Mouse (Mus musculus): Measurements from ENCODE around the gene Dusp22. TPM values are rescaled to one million over a fixed set of nuclear protein-coding genes. Genes with fewer than 3 reads are reported as not detected.

The Dusp22 gene
- polyA plus RNA-seq, 1 experiment = 8.9 TPM

- Histone ChIP-seq H3K27ac (ENCODE audit: control insufficient read depth, insufficient read depth, low read depth, low read length, poor library complexity) (no peak overlapping the region), H3K4me3 (replicated peaks; ENCODE audit: control insufficient read depth, low read depth, low read length) (no peak overlapping the region), H3K4me1 (ENCODE audit: control insufficient read depth, insufficient read depth, low read length) (no peaks in the 10 kb centered on the region; the same call in 1 of the 2 replicates)
- WGBS = 24% methylated on average over 4 of the region's 4 CpGs
- TF ChIP-seq POLR2A (IDR thresholded peaks at IDR 0.05; ENCODE audit: borderline replicate concordance, control insufficient read depth, low read depth, low read length) (no peak), CTCF (IDR thresholded peaks at IDR 0.05; ENCODE audit: control insufficient read depth, insufficient read depth, low read length) (no peak)
Measured at GRCm38 (mm10) chr13:30681866-30682265, 22.1 kb downstream of the Dusp22 start.

GRCm38 (mm10) chr13:30682328-30682727 lies 22.5 kb downstream of the Dusp22 start:
- WGBS = 78% methylated on average over 3 of the region's 3 CpGs
- H3K27ac ChIP-seq (ENCODE audit: control insufficient read depth, insufficient read depth, low read depth, low read length, poor library complexity) = no peak overlapping the region
- H3K4me3 ChIP-seq (replicated peaks; ENCODE audit: control insufficient read depth, low read depth, low read length) = no peak overlapping the region
- no peaks in the 10 kb centered on the region; the same call in 1 of the 2 replicates for H3K4me1 ChIP-seq (ENCODE audit: control insufficient read depth, insufficient read depth, low read length)
- no peak for TF ChIP-seq CTCF (IDR thresholded peaks at IDR 0.05; ENCODE audit: control insufficient read depth, insufficient read depth, low read length)
- no peak for TF ChIP-seq POLR2A (IDR thresholded peaks at IDR 0.05; ENCODE audit: borderline replicate concordance, control insufficient read depth, low read depth, low read length)

- WGBS = 48% methylated on average over 6 of the region's 6 CpGs
- Histone ChIP-seq H3K27ac (ENCODE audit: control insufficient read depth, insufficient read depth, low read depth, low read length, poor library complexity) (no peak overlapping the region), H3K4me3 (replicated peaks; ENCODE audit: control insufficient read depth, low read depth, low read length) (no peak overlapping the region), H3K4me1 (ENCODE audit: control insufficient read depth, insufficient read depth, low read length) (no peaks in the 10 kb centered on the region; the same call in 1 of the 2 replicates)
- TF ChIP-seq POLR2A (IDR thresholded peaks at IDR 0.05; ENCODE audit: borderline replicate concordance, control insufficient read depth, low read depth, low read length) (no peak), CTCF (IDR thresholded peaks at IDR 0.05; ENCODE audit: control insufficient read depth, insufficient read depth, low read length) (no peak)
Measured at GRCm38 (mm10) chr13:30684614-30685122, 24.9 kb downstream of the Dusp22 start.

- Histone ChIP-seq H3K4me3 (replicated peaks; ENCODE audit: control insufficient read depth, low read depth, low read length) (no peak overlapping the region), H3K4me1 (ENCODE audit: control insufficient read depth, insufficient read depth, low read length) (no peaks in the 10 kb centered on the region; the same call in 1 of the 2 replicates), H3K27ac (ENCODE audit: control insufficient read depth, insufficient read depth, low read depth, low read length, poor library complexity) (no peak overlapping the region)
- WGBS = 15% methylated on average over 2 of the region's 2 CpGs
- TF ChIP-seq POLR2A (IDR thresholded peaks at IDR 0.05; ENCODE audit: borderline replicate concordance, control insufficient read depth, low read depth, low read length) (no peak), CTCF (IDR thresholded peaks at IDR 0.05; ENCODE audit: control insufficient read depth, insufficient read depth, low read length) (no peak)
Measured at GRCm38 (mm10) chr13:30685957-30686356, 26.2 kb downstream of the Dusp22 start.

GRCm38 (mm10) chr13:30688035-30688616 lies 28.3 kb downstream of the Dusp22 start:
- 83% methylated on average over 12 of the region's 12 CpGs for WGBS
- Histone ChIP-seq H3K27ac (ENCODE audit: control insufficient read depth, insufficient read depth, low read depth, low read length, poor library complexity) (no peak overlapping the region), H3K4me3 (replicated peaks; ENCODE audit: control insufficient read depth, low read depth, low read length) (no peak overlapping the region), H3K4me1 (ENCODE audit: control insufficient read depth, insufficient read depth, low read length) (peaks cover 2% of the 10 kb centered on the region; the same call in 1 of the 2 replicates)
- no peak for TF ChIP-seq POLR2A (IDR thresholded peaks at IDR 0.05; ENCODE audit: borderline replicate concordance, control insufficient read depth, low read depth, low read length)

GRCm38 (mm10) chr13:30689475-30689874 lies 29.7 kb downstream of the Dusp22 start:
- 76% methylated on average over 5 of the region's 5 CpGs for WGBS
- H3K27ac ChIP-seq (ENCODE audit: control insufficient read depth, insufficient read depth, low read depth, low read length, poor library complexity) = no peak overlapping the region
- H3K4me1 ChIP-seq (ENCODE audit: control insufficient read depth, insufficient read depth, low read length) = peaks cover 3% of the 10 kb centered on the region
- no peak for TF ChIP-seq CTCF (IDR thresholded peaks at IDR 0.05; ENCODE audit: control insufficient read depth, insufficient read depth, low read length)
- no peak for TF ChIP-seq POLR2A (IDR thresholded peaks at IDR 0.05; ENCODE audit: borderline replicate concordance, control insufficient read depth, low read depth, low read length)
- H3K4me3 ChIP-seq (replicated peaks; ENCODE audit: control insufficient read depth, low read depth, low read length) = no peak overlapping the region

- TF ChIP-seq POLR2A (IDR thresholded peaks at IDR 0.05; ENCODE audit: borderline replicate concordance, control insufficient read depth, low read depth, low read length) (no peak), CTCF (IDR thresholded peaks at IDR 0.05; ENCODE audit: control insufficient read depth, insufficient read depth, low read length) (no peak)
- H3K4me3 ChIP-seq (replicated peaks; ENCODE audit: control insufficient read depth, low read depth, low read length) = no peak overlapping the region
- 67% methylated on average over 9 of the region's 9 CpGs for WGBS
- H3K4me1 ChIP-seq (ENCODE audit: control insufficient read depth, insufficient read depth, low read length) = peaks cover 6% of the 10 kb centered on the region
- H3K27ac ChIP-seq (ENCODE audit: control insufficient read depth, insufficient read depth, low read depth, low read length, poor library complexity) = no peak overlapping the region
Measured at GRCm38 (mm10) chr13:30691441-30692292, 31.9 kb downstream of the Dusp22 start.

GRCm38 (mm10) chr13:30692644-30693385 lies 33.0 kb downstream of the Dusp22 start:
- H3K4me1 ChIP-seq (ENCODE audit: control insufficient read depth, insufficient read depth, low read length) = peaks cover 6% of the 10 kb centered on the region
- 79% methylated on average over 7 of the region's 7 CpGs for WGBS
- TF ChIP-seq POLR2A (IDR thresholded peaks at IDR 0.05; ENCODE audit: borderline replicate concordance, control insufficient read depth, low read depth, low read length) (no peak), CTCF (IDR thresholded peaks at IDR 0.05; ENCODE audit: control insufficient read depth, insufficient read depth, low read length) (no peak)
- no peak overlapping the region for H3K27ac ChIP-seq (ENCODE audit: control insufficient read depth, insufficient read depth, low read depth, low read length, poor library complexity)
- no peak overlapping the region for H3K4me3 ChIP-seq (replicated peaks; ENCODE audit: control insufficient read depth, low read depth, low read length)

Data from bone marrow, adult 2 months (tissue).